ENCODE assay signal across 9 mouse cellular contexts in genomic region chr9:32506866-32507861, GRCm38 (mm10). TPM values are rescaled to one million over a fixed set of nuclear protein-coding genes. Genes with fewer than 3 reads are reported as not detected.
DNase-seq lines count a peak whose midpoint lies in the region; ATAC-seq lines count a peak whose summit lies in the region.
"Had no signal": no experiment of that assay in that cellular context is flagged by ENCODE, and none has a peak within 500 bp of the region (broad histone marks: within the 10 kb centered on the region; RNA-seq: fewer than 3 reads in every experiment).

No protein-coding gene starts in this region.

- WGBS in hindbrain, embryonic 10.5 days = 71% methylated on average over 15 of the region's 15 CpGs
- 70% methylated on average over 15 of the region's 15 CpGs for WGBS in hindbrain, embryonic 14.5 days

- no peak for ATAC-seq in hindbrain, embryonic 14.5 days (ENCODE audit: low FRiP score)
- peak; percentile 3; the same call in 1 of the 2 replicates for ATAC-seq in granulocyte monocyte progenitor cell, adult 5-6 weeks (replicated peaks; ENCODE audit: poor library complexity, severe bottlenecking)
- ATAC-seq: midbrain, embryonic 13.5 days had no signal

- H3K9me3 ChIP-seq in hindbrain, embryonic 10.5 days = no peaks in the 10 kb centered on the region
- H3K9me3 ChIP-seq in hindbrain, embryonic 14.5 days (ENCODE audit: control insufficient read depth, low read length) = no peaks in the 10 kb centered on the region
- no peaks in the 10 kb centered on the region for H3K9me3 ChIP-seq in megakaryocyte, embryonic 14.5 days
- H3K9me3 ChIP-seq: midbrain, embryonic 13.5 days had no signal

- no peaks in the 10 kb centered on the region for H3K36me3 ChIP-seq in hindbrain, embryonic 10.5 days
- H3K36me3 ChIP-seq in hindbrain, embryonic 14.5 days (replicated peaks; ENCODE audit: control insufficient read depth, insufficient read depth) = no peaks in the 10 kb centered on the region
- peaks cover 93% of the 10 kb centered on the region for H3K36me3 ChIP-seq in megakaryocyte, embryonic 14.5 days (replicated peaks; ENCODE audit: low read length)
- H3K36me3 ChIP-seq: midbrain, embryonic 13.5 days had no signal

- no peak overlapping the region for H3K4me3 ChIP-seq in hindbrain, embryonic 10.5 days
- H3K4me3 ChIP-seq in hindbrain, embryonic 14.5 days (replicated peaks; ENCODE audit: low read length) = no peak overlapping the region
- peak overlapping the region; percentile 77 for H3K4me3 ChIP-seq in megakaryocyte, embryonic 14.5 days (replicated peaks)
- H3K4me3 ChIP-seq: midbrain, embryonic 13.5 days had no signal

- 0 out of 2 replicates have a peak overlapping the region, but pooled peaks have one; percentile 2 for H3K27ac ChIP-seq in hindbrain, embryonic 10.5 days
- no peak overlapping the region for H3K27ac ChIP-seq in hindbrain, embryonic 14.5 days
- H3K27ac ChIP-seq: midbrain, embryonic 13.5 days had no signal

- no peak overlapping the region for H3K4me2 ChIP-seq in hindbrain, embryonic 14.5 days (replicated peaks)
- H3K4me2 ChIP-seq: midbrain, embryonic 13.5 days had no signal

- H3K9ac ChIP-seq in hindbrain, embryonic 14.5 days = no peak overlapping the region
- H3K9ac ChIP-seq: midbrain, embryonic 13.5 days had no signal

- H3K4me1 ChIP-seq in hindbrain, embryonic 10.5 days (replicated peaks) = peaks cover 24% of the 10 kb centered on the region
- H3K4me1 ChIP-seq in hindbrain, embryonic 14.5 days (replicated peaks; ENCODE audit: control insufficient read depth, insufficient read depth, low read length) = no peaks in the 10 kb centered on the region
- peaks cover 100% of the 10 kb centered on the region for H3K4me1 ChIP-seq in megakaryocyte, embryonic 14.5 days

- no peak for DNase-seq in hindbrain, embryonic 10.5 days (ENCODE audit: low spot score)
- no peak for DNase-seq in hindbrain, embryonic 14.5 days (ENCODE audit: low spot score)
- DNase-seq in CD4-positive helper T cell, adult 2 months (ENCODE audit: low read depth, low spot score) = peak; percentile 85
- DNase-seq in cerebellum, adult 11 months = no peak
- no peak for DNase-seq in yolk sac, embryonic 10.5 days (ENCODE audit: low spot score)
- DNase-seq in testis, postnatal 10 days (ENCODE audit: low spot score) = no peak

- 0 out of 2 replicates have a peak, but pooled peaks cover 2% of the 10 kb centered on the region for H3K27me3 ChIP-seq in hindbrain, embryonic 10.5 days (ENCODE audit: insufficient read depth, poor library complexity, severe bottlenecking)
- no peaks in the 10 kb centered on the region for H3K27me3 ChIP-seq in hindbrain, embryonic 14.5 days (ENCODE audit: control insufficient read depth, insufficient read depth, low read length)
- no peaks in the 10 kb centered on the region for H3K27me3 ChIP-seq in megakaryocyte, embryonic 14.5 days (replicated peaks)
- H3K27me3 ChIP-seq: midbrain, embryonic 13.5 days had no signal

RNA-seq across cellular contexts. Expression of gene Fli1, which starts 35.5 kb away (rescaled TPM):
- polyA plus RNA-seq in hindbrain, embryonic 10.5 days (2016; fragmentation: Nextera tagmentation; extraction: Ambion mirVana) = 23.1 and 26.2 TPM in 2 replicates
- 7.9 and 9.1 TPM in 2 replicates for polyA plus RNA-seq in hindbrain, embryonic 14.5 days (2014; fragmentation: Nextera tagmentation; extraction: Ambion mirVana)
- total RNA-seq in granulocyte monocyte progenitor cell, adult 5-6 weeks (2014; fragmentation: Nextera tagmentation) = 63.4 and 68.3 TPM in 2 replicates
- total RNA-seq in granulocyte monocyte progenitor cell, adult 5-6 weeks (2017) = 106 and 109 TPM in 2 replicates
- polyA plus RNA-seq in megakaryocyte, embryonic 14.5 days (2012; ENCODE audit: insufficient read depth, low replicate concordance) = 20.8 and 61.7 TPM in 2 replicates
